Mouse (Mus musculus): ENCODE measurements around the gene Epha6. TPM values are rescaled to one million over a fixed set of nuclear protein-coding genes. Genes with fewer than 3 reads are reported as not detected.
A peak's percentile ranks its signal among the peaks of the same experiment; 100 is the strongest.

The Epha6 gene
- polyA plus RNA-seq, 1 experiment from 2014 or later, result 0.35 TPM

- Histone ChIP-seq H3K27me3 (ENCODE audit: low read depth, poor library complexity, severe bottlenecking) (no peaks in the 10 kb centered on the region), H3K4me1 (no peaks in the 10 kb centered on the region), H3K4me3 (no peak overlapping the region), H3K36me3 (no peaks in the 10 kb centered on the region), H3K9me3 (replicated peaks) (no peaks in the 10 kb centered on the region), H3K27ac (replicated peaks) (no peak overlapping the region)
- no peak for DNase-seq (ENCODE audit: low spot score)
- 78% methylated on average over 7 of the region's 7 CpGs for WGBS
Observed at GRCm38 (mm10) chr16:60468200-60468785, 137.0 kb downstream of the Epha6 start.

GRCm38 (mm10) chr16:60435283-60435682, 170.0 kb downstream of the Epha6 start:
- Histone ChIP-seq H3K4me3 (no peak overlapping the region), H3K4me1 (no peaks in the 10 kb centered on the region), H3K36me3 (no peaks in the 10 kb centered on the region), H3K27me3 (ENCODE audit: low read depth, poor library complexity, severe bottlenecking) (no peaks in the 10 kb centered on the region), H3K27ac (replicated peaks) (no peak overlapping the region), H3K9me3 (replicated peaks) (no peaks in the 10 kb centered on the region)
- WGBS, result 79% methylated on average over 1 of the region's 1 CpGs
- peak; percentile 19 for DNase-seq (ENCODE audit: low spot score)

DNA sequence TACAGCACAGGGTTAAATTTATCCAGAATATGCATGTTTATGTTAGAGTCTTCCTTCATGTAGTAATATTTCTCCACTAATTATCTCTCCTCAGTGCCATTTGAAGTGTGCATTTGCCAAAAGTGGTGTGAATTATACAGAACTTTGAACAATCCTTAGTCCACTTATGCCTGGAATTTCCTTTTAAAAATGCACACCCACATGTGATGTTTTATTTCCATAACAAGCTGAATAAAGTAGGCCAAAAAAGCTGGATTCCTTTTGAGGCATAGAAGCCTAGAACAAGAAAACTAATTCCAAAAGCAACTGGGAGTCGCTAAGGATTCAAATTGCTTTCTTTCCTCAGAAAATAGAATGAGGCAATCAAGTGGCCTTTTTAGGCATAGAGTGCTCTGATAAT, 171.1 kb downstream of the Epha6 start:
- Histone ChIP-seq H3K4me1 (no peaks in the 10 kb centered on the region), H3K36me3 (no peaks in the 10 kb centered on the region)
- 86% methylated on average over 1 of the region's 1 CpGs for WGBS

GRCm38 (mm10) chr16:60395306-60395705, 210.0 kb downstream of the Epha6 start:
- Histone ChIP-seq H3K4me1 (peaks cover 4% of the 10 kb centered on the region; the same call in 1 of the 2 replicates), H3K27me3 (ENCODE audit: low read depth, poor library complexity, severe bottlenecking) (no peaks in the 10 kb centered on the region), H3K9me3 (replicated peaks) (no peaks in the 10 kb centered on the region), H3K4me3 (no peak overlapping the region), H3K27ac (replicated peaks) (no peak overlapping the region), H3K36me3 (no peaks in the 10 kb centered on the region)
- WGBS, result 81% methylated on average over 3 of the region's 3 CpGs
- DNase-seq (ENCODE audit: low spot score), result no peak

More for the DNA sequence above, 171.1 kb downstream of the Epha6 start:
- Histone ChIP-seq H3K27me3 (ENCODE audit: low read depth, poor library complexity, severe bottlenecking) (no peaks in the 10 kb centered on the region), H3K9me3 (replicated peaks) (no peaks in the 10 kb centered on the region), H3K27ac (replicated peaks) (no peak overlapping the region), H3K4me3 (no peak overlapping the region)
- DNase-seq (ENCODE audit: low spot score), result no peak

GRCm38 (mm10) chr16:60392961-60393360, 212.4 kb downstream of the Epha6 start:
- Histone ChIP-seq H3K27ac (replicated peaks) (no peak overlapping the region), H3K9me3 (replicated peaks) (no peaks in the 10 kb centered on the region), H3K27me3 (ENCODE audit: low read depth, poor library complexity, severe bottlenecking) (no peaks in the 10 kb centered on the region), H3K36me3 (no peaks in the 10 kb centered on the region), H3K4me3 (no peak overlapping the region), H3K4me1 (peaks cover 4% of the 10 kb centered on the region; the same call in 1 of the 2 replicates)
- no peak for DNase-seq (ENCODE audit: low spot score)

DNA sequence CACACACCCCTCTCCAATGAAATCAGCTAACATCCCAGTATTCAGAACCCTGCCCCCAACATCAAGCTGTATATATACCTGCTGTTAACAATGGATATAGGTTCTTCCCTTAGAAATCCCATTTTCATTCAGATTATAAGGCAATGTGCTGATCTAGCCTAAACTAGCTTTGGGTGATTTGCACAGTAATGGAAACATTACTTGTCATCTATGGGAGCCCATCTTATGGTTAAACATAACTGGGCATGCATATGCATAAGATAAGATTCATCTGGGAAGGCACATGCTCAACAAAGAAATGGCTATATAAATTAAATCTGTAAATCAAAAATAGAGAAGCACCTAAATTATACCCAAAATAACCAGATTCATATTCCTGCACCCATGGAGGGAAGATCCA, 230.2 kb downstream of the Epha6 start:
- Histone ChIP-seq H3K36me3 (no peaks in the 10 kb centered on the region), H3K27ac (replicated peaks) (no peak overlapping the region), H3K9me3 (replicated peaks) (no peaks in the 10 kb centered on the region), H3K4me1 (no peaks in the 10 kb centered on the region), H3K27me3 (ENCODE audit: low read depth, poor library complexity, severe bottlenecking) (no peaks in the 10 kb centered on the region), H3K4me3 (no peak overlapping the region)
- DNase-seq (ENCODE audit: low spot score), result no peak

- DNase-seq (ENCODE audit: low spot score), result no peak
- H3K27ac ChIP-seq (replicated peaks), result no peak overlapping the region
- H3K4me1 ChIP-seq, result no peaks in the 10 kb centered on the region
- no peaks in the 10 kb centered on the region for H3K36me3 ChIP-seq
- 80% methylated on average over 1 of the region's 1 CpGs for WGBS
- H3K4me3 ChIP-seq, result no peak overlapping the region
- H3K27me3 ChIP-seq (ENCODE audit: low read depth, poor library complexity, severe bottlenecking), result no peaks in the 10 kb centered on the region
- no peaks in the 10 kb centered on the region for H3K9me3 ChIP-seq (replicated peaks)
Observed at GRCm38 (mm10) chr16:60283963-60284362, 321.4 kb downstream of the Epha6 start.

DNA sequence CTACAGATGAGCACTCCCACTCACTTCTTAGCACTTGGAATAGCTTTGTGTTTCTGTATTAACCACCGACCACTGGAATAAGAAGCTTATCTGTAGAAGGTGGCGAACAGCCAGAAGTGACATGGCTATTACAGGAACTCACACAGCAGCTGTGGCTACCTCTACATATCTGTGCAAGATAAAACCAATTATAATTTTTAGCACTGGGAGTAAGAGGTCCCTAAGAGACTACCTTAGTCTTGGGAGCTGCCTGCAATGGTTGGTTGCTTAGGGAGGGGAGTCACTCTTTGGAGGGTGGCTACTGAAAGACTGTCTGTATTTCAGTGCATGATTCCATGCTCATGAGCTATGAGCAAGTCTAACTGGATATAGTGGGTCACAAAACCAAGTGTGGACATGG, 331.2 kb downstream of the Epha6 start:
- Histone ChIP-seq H3K36me3 (no peaks in the 10 kb centered on the region), H3K4me1 (no peaks in the 10 kb centered on the region), H3K9me3 (replicated peaks) (no peaks in the 10 kb centered on the region), H3K4me3 (no peak overlapping the region), H3K27me3 (ENCODE audit: low read depth, poor library complexity, severe bottlenecking) (no peaks in the 10 kb centered on the region), H3K27ac (replicated peaks) (no peak overlapping the region)
- WGBS, result 91% methylated on average over 2 of the region's 2 CpGs
- DNase-seq (ENCODE audit: low spot score), result no peak

- H3K27ac ChIP-seq (replicated peaks), result no peak overlapping the region
- 72% methylated on average over 9 of the region's 9 CpGs for WGBS
- H3K4me1 ChIP-seq, result no peaks in the 10 kb centered on the region
- H3K9me3 ChIP-seq (replicated peaks), result no peaks in the 10 kb centered on the region
- no peak for DNase-seq (ENCODE audit: low spot score)
- no peaks in the 10 kb centered on the region for H3K27me3 ChIP-seq (ENCODE audit: low read depth, poor library complexity, severe bottlenecking)
- no peak overlapping the region for H3K4me3 ChIP-seq
- H3K36me3 ChIP-seq, result no peaks in the 10 kb centered on the region
Observed at GRCm38 (mm10) chr16:60266367-60267351, 338.7 kb downstream of the Epha6 start.

DNA sequence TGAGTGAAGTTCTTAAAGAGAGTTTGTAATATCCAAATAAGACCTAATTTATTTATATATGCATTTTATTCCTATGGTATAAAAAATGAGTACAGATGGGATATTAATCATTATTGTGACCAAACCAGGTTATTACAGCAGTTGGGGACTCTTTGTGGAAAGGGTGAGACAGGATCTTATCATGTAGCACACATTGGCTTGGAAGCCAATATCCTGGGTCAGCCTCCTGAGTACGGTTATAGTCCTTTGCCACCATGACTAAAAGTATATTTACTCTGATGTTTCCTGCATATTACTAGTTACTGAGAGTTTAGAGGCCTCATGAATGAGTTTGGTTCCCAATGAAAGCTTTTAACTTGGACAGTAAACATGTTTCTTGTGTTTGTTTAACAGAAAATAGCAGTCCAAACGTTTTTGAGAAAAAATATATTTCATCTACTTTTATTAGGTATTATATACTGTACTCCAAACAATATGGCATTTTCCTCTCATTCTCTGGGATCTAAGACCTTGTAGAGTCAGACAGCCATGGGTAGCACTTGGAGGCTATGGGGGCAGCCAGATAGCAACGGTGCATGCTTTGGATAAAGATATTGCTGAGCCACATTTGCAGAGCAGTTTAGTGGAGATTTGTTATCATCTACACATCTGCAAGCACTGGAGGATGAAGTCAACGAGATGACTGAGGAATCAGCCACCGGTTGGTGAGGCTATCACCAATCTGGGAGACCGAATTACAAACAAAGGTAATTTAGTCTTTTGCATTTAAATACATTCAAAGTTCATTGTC, 340.4 kb downstream of the Epha6 start:
- Histone ChIP-seq H3K27ac (replicated peaks) (no peak overlapping the region), H3K36me3 (no peaks in the 10 kb centered on the region), H3K9me3 (replicated peaks) (no peaks in the 10 kb centered on the region), H3K4me1 (no peaks in the 10 kb centered on the region), H3K27me3 (ENCODE audit: low read depth, poor library complexity, severe bottlenecking) (no peaks in the 10 kb centered on the region), H3K4me3 (no peak overlapping the region)
- WGBS, result 78% methylated on average over 6 of the region's 6 CpGs
- no peak for DNase-seq (ENCODE audit: low spot score)

- H3K27ac ChIP-seq (replicated peaks), result no peak overlapping the region
- H3K9me3 ChIP-seq (replicated peaks), result no peaks in the 10 kb centered on the region
- no peak overlapping the region for H3K4me3 ChIP-seq
- DNase-seq (ENCODE audit: low spot score), result no peak
- no peaks in the 10 kb centered on the region for H3K4me1 ChIP-seq
- 86% methylated on average over 7 of the region's 7 CpGs for WGBS
- H3K27me3 ChIP-seq (ENCODE audit: low read depth, poor library complexity, severe bottlenecking), result no peaks in the 10 kb centered on the region
- H3K36me3 ChIP-seq, result no peaks in the 10 kb centered on the region
Observed at GRCm38 (mm10) chr16:60258151-60258635, 347.1 kb downstream of the Epha6 start.

DNA sequence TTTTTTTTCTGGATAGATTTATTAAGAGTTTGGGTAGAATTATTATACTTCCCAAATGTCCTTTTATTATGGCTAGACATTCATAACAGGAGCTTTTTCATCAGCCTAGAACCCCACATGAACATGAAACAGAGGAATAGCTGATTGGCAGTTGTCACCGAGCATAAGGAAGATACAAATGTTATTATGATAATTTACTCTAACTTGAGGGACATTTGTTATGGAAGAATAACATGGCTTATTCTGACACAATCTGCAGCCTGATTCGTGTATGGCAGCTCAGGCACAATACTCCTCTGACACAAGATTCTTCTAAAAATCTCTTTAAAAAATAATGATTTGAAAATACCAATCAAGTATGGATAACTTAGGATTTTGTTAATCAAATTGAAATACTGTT, 347.7 kb downstream of the Epha6 start:
- no peaks in the 10 kb centered on the region for H3K27me3 ChIP-seq (ENCODE audit: low read depth, poor library complexity, severe bottlenecking)
- no peak for DNase-seq (ENCODE audit: low spot score)
- no peaks in the 10 kb centered on the region for H3K9me3 ChIP-seq (replicated peaks)
- no peak overlapping the region for H3K27ac ChIP-seq (replicated peaks)
- H3K4me3 ChIP-seq, result no peak overlapping the region
- no peaks in the 10 kb centered on the region for H3K4me1 ChIP-seq
- no peaks in the 10 kb centered on the region for H3K36me3 ChIP-seq
- 88% methylated on average over 2 of the region's 2 CpGs for WGBS

All from midbrain, embryonic 10.5 days (tissue).